Mouse (Mus musculus) liver, postnatal 0 days (tissue): ENCODE measurements around the gene Dpm2.

Experiments used
- CTCF ChIP-seq: sonication (generic); IDR thresholded peaks from 2 replicates; pipeline ENCODE4 v1.5.1; 2016; ENCODE audit warnings: antibody characterized with exemption, low read depth
- EP300 ChIP-seq: IDR thresholded peaks from 2 replicates; pipeline ENCODE4 v1.6.1; 2016; ENCODE audit warnings: antibody characterized with exemption, low read depth, mild to moderate bottlenecking

DNA sequence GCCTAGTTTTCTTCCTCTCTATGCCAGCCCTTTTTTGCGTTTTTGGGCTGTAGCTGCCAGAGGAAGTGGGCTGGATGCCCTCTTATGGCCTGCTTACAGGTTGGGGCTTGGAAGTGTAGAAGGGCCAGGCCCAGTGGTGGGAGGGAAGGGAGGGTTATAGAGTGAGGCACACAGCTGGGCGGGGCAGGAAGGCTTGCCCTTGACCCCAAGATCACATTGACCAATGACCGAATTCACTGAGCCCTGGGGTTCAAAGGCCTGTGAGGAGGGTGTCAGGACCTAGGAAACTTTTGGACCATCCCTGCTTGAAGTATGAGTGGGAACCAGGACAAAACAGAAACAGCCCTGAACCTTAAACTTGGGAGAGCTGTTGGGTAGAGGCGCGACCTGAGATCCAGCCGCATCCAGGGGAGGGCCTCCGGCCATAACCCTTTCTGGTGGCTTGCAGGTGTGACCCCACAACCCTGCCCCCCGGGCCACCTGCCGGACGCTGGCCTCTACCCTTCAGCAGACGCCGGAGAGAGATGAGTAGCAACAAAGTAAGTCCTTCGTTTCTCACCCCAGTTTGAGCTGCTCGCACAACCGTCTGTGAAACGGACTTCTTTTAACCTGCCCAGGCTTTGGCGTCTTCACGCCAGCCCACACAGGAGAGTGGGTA lies 38.2 kb downstream of the Dpm2 start:
- TF ChIP-seq CTCF (no peak), EP300 (no peak)
